Mouse (Mus musculus): ENCODE data around the gene Vps13d. TPM values are rescaled to one million over a fixed set of nuclear protein-coding genes. Genes with fewer than 3 reads are reported as not detected.

Gene Vps13d
- polyA plus RNA-seq, 1 experiment from 2014 or later = 6.6 TPM

GRCm38 (mm10) chr4:145105319-145105718 lies 89.5 kb downstream of the Vps13d start:
- Histone ChIP-seq H3K27me3 (ENCODE audit: insufficient read depth, low read length) (no peaks in the 10 kb centered on the region), H3K36me3 (replicated peaks; ENCODE audit: insufficient read depth, low read length) (peaks cover 68% of the 10 kb centered on the region), H3K9ac (replicated peaks) (no peak overlapping the region), H3K27ac (ENCODE audit: low read depth) (no peak overlapping the region), H3K4me2 (ENCODE audit: low read depth, low read length) (no peak overlapping the region), H3K4me3 (ENCODE audit: low read depth, low read length) (no peak overlapping the region), H3K9me3 (ENCODE audit: low read length) (no peaks in the 10 kb centered on the region), H3K4me1 (ENCODE audit: insufficient read depth) (no peaks in the 10 kb centered on the region)
- TF ChIP-seq CTCF (IDR thresholded peaks at IDR 0.05; ENCODE audit: low read depth) = no peak
- ATAC-seq (no peak), DNase-seq (no peak)
- 83% methylated on average over 6 of the region's 6 CpGs for WGBS (ENCODE audit: insufficient replicate concordance)

GRCm38 (mm10) chr4:145104917-145105316 lies 89.9 kb downstream of the Vps13d start:
- TF ChIP-seq EP300 (IDR thresholded peaks at IDR 0.05; ENCODE audit: low read depth) (no peak), CTCF (IDR thresholded peaks at IDR 0.05; ENCODE audit: low read depth) (no peak)

DNA sequence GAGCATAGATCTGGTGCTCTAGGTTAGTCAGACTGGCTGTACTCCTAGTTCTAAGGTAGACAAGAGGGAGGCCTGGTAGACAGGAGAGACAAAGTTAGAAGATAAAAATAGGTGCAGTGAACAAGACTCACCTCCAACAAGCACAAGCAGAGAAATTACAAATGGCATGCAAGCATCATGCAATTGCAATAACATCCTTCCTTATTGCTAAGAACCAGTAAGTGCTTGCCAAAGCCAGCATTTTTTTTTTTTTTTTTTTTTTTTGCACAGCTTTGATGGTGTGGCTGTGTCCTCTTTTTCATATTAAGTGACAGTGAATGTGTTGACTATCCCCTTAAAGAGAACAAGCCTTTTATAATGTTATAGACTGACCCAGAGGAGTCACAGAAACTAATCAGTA lies 91.2 kb downstream of the Vps13d start:
- no peaks in the 10 kb centered on the region for H3K4me1 ChIP-seq (ENCODE audit: insufficient read depth)
- no peak for TF ChIP-seq CTCF (IDR thresholded peaks at IDR 0.05; ENCODE audit: low read depth)
- no peak for TF ChIP-seq EP300 (IDR thresholded peaks at IDR 0.05; ENCODE audit: low read depth)
- peaks cover 67% of the 10 kb centered on the region for H3K36me3 ChIP-seq (replicated peaks; ENCODE audit: insufficient read depth, low read length)
- no peak overlapping the region for H3K4me2 ChIP-seq (ENCODE audit: low read depth, low read length)
- no peak overlapping the region for H3K4me3 ChIP-seq (ENCODE audit: low read depth, low read length)
- no peaks in the 10 kb centered on the region for H3K9me3 ChIP-seq (ENCODE audit: low read length)
- DNase-seq = no peak
- H3K9ac ChIP-seq (replicated peaks) = no peak overlapping the region
- ATAC-seq = no peak
- H3K27me3 ChIP-seq (ENCODE audit: insufficient read depth, low read length) = no peaks in the 10 kb centered on the region
- H3K27ac ChIP-seq (ENCODE audit: low read depth) = no peak overlapping the region

More at GRCm38 (mm10) chr4:145104917-145105316, 89.9 kb downstream of the Vps13d start:
- Histone ChIP-seq H3K27me3 (ENCODE audit: insufficient read depth, low read length) (no peaks in the 10 kb centered on the region), H3K4me3 (ENCODE audit: low read depth, low read length) (no peak overlapping the region), H3K27ac (ENCODE audit: low read depth) (no peak overlapping the region), H3K9ac (replicated peaks) (no peak overlapping the region), H3K4me1 (ENCODE audit: insufficient read depth) (no peaks in the 10 kb centered on the region), H3K36me3 (replicated peaks; ENCODE audit: insufficient read depth, low read length) (peaks cover 65% of the 10 kb centered on the region), H3K9me3 (ENCODE audit: low read length) (no peaks in the 10 kb centered on the region), H3K4me2 (ENCODE audit: low read depth, low read length) (no peak overlapping the region)
- DNase-seq = no peak
- ATAC-seq = no peak
- WGBS (ENCODE audit: insufficient replicate concordance) = 86% methylated on average over 2 of the region's 2 CpGs

DNA sequence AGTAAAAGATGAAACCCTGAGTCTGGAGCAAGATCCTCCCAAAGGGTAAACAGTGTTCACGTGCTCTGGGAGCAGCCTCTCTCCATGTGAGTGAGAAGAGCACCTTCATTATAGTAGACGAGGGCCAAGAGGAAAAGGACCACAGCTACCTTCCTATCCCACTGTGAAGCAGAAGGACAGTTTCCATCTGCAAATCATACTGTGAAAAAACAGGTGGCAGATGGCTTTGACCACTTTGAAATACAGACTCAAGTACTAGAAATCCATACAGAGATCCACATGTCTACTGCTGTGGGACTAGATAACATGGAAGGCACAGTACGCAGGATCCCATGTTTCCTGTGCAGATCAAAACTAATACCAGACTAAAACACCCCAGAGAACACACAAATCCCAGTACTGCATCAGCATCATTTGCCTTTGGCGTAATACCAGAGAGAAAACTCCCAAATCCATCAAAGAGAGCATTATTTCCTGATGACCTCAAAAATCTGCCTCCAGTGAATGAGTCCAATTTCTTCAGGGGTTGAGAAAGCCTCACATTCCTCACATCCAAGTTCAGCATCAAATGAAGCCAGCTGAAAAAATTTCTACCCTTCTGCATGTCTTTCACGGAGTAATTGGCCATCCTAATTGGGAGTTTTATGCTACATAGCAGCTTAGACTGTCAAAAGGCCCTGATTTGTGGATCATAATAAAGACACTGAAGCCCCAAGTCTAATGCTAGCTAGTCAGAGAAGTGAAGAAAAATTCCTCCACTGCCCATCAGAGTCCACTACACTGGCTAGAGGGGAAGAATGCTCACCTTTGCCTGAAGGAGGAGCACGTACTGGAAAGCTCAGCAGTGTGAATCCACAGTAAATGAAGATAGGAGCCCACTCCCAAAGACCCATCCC lies 92.7 kb downstream of the Vps13d start:
- Histone ChIP-seq H3K9ac (replicated peaks) (no peak overlapping the region), H3K36me3 (replicated peaks; ENCODE audit: insufficient read depth, low read length) (peaks cover 65% of the 10 kb centered on the region), H3K27ac (ENCODE audit: low read depth) (no peak overlapping the region), H3K27me3 (ENCODE audit: insufficient read depth, low read length) (no peaks in the 10 kb centered on the region), H3K4me2 (ENCODE audit: low read depth, low read length) (no peak overlapping the region), H3K4me3 (ENCODE audit: low read depth, low read length) (no peak overlapping the region), H3K9me3 (ENCODE audit: low read length) (no peaks in the 10 kb centered on the region), H3K4me1 (ENCODE audit: insufficient read depth) (no peaks in the 10 kb centered on the region)
- ATAC-seq (no peak), DNase-seq (no peak)
- WGBS (ENCODE audit: insufficient replicate concordance) = 84% methylated on average over 6 of the region's 6 CpGs
- TF ChIP-seq EP300 (IDR thresholded peaks at IDR 0.05; ENCODE audit: low read depth) (no peak), CTCF (IDR thresholded peaks at IDR 0.05; ENCODE audit: low read depth) (no peak)

- Histone ChIP-seq H3K36me3 (replicated peaks; ENCODE audit: insufficient read depth, low read length) (peaks cover 66% of the 10 kb centered on the region), H3K27ac (ENCODE audit: low read depth) (no peak overlapping the region), H3K4me2 (ENCODE audit: low read depth, low read length) (no peak overlapping the region), H3K27me3 (ENCODE audit: insufficient read depth, low read length) (no peaks in the 10 kb centered on the region), H3K4me3 (ENCODE audit: low read depth, low read length) (no peak overlapping the region), H3K4me1 (ENCODE audit: insufficient read depth) (no peaks in the 10 kb centered on the region), H3K9ac (replicated peaks) (no peak overlapping the region), H3K9me3 (ENCODE audit: low read length) (no peaks in the 10 kb centered on the region)
- TF ChIP-seq CTCF (IDR thresholded peaks at IDR 0.05; ENCODE audit: low read depth) (no peak), EP300 (IDR thresholded peaks at IDR 0.05; ENCODE audit: low read depth) (no peak)
- DNase-seq = no peak
- WGBS (ENCODE audit: insufficient replicate concordance) = 88% methylated on average over 5 of the region's 6 CpGs
- ATAC-seq = no peak
Measured at GRCm38 (mm10) chr4:145099853-145100252, 95.0 kb downstream of the Vps13d start.

- DNase-seq (no peak), ATAC-seq (no peak)
- TF ChIP-seq CTCF (IDR thresholded peaks at IDR 0.05; ENCODE audit: low read depth) = no peak
- no peak for TF ChIP-seq EP300 (IDR thresholded peaks at IDR 0.05; ENCODE audit: low read depth)
- H3K9me3 ChIP-seq (ENCODE audit: low read length) = no peaks in the 10 kb centered on the region
- no peaks in the 10 kb centered on the region for H3K4me1 ChIP-seq (ENCODE audit: insufficient read depth)
- H3K27me3 ChIP-seq (ENCODE audit: insufficient read depth, low read length) = no peaks in the 10 kb centered on the region
- H3K4me3 ChIP-seq (ENCODE audit: low read depth, low read length) = no peak overlapping the region
- no peak overlapping the region for H3K27ac ChIP-seq (ENCODE audit: low read depth)
- H3K9ac ChIP-seq (replicated peaks) = no peak overlapping the region
- no peak overlapping the region for H3K4me2 ChIP-seq (ENCODE audit: low read depth, low read length)
- peaks cover 66% of the 10 kb centered on the region for H3K36me3 ChIP-seq (replicated peaks; ENCODE audit: insufficient read depth, low read length)
- WGBS (ENCODE audit: insufficient replicate concordance) = 81% methylated on average over 1 of the region's 1 CpGs
Measured at GRCm38 (mm10) chr4:145099344-145099743, 95.5 kb downstream of the Vps13d start.
